Mouse (Mus musculus): Measurements from ENCODE around the gene Pla2g10. TPM values are rescaled to one million over a fixed set of nuclear protein-coding genes. Genes with fewer than 3 reads are reported as not detected.

Gene Pla2g10
- polyA plus RNA-seq, 1 experiment = not detected

GRCm38 (mm10) chr16:13733518-13734137 is 2.8 kb upstream of the Pla2g10 start:
- H3K4me3 ChIP-seq (replicated peaks) = no peak overlapping the region
- H3K4me1 ChIP-seq (ENCODE audit: control insufficient read depth) = peaks cover 4% of the 10 kb centered on the region
- H3K9me3 ChIP-seq (ENCODE audit: control insufficient read depth, low read length) = no peaks in the 10 kb centered on the region
- TF ChIP-seq TAL1 (IDR thresholded peaks at IDR 0.05; ENCODE audit: low read length) (no peak), GATA1 (IDR thresholded peaks at IDR 0.05; ENCODE audit: low read length) (no peak)
- H3K36me3 ChIP-seq (ENCODE audit: control insufficient read depth) = no peaks in the 10 kb centered on the region
- peaks cover 2% of the 10 kb centered on the region; the same call in 1 of the 2 replicates for H3K27me3 ChIP-seq (ENCODE audit: control insufficient read depth)

- Histone ChIP-seq H3K4me3 (replicated peaks) (no peak overlapping the region), H3K27me3 (ENCODE audit: control insufficient read depth) (peaks cover 2% of the 10 kb centered on the region; the same call in 1 of the 2 replicates), H3K4me1 (ENCODE audit: control insufficient read depth) (peaks cover 4% of the 10 kb centered on the region), H3K9me3 (ENCODE audit: control insufficient read depth, low read length) (no peaks in the 10 kb centered on the region), H3K36me3 (ENCODE audit: control insufficient read depth) (no peaks in the 10 kb centered on the region)
- TF ChIP-seq TAL1 (IDR thresholded peaks at IDR 0.05; ENCODE audit: low read length) (no peak), GATA1 (IDR thresholded peaks at IDR 0.05; ENCODE audit: low read length) (no peak)
Measured at GRCm38 (mm10) chr16:13732786-13733185, 2.0 kb upstream of the Pla2g10 start.

GRCm38 (mm10) chr16:13729428-13729827 is 1.4 kb downstream of the Pla2g10 start:
- H3K36me3 ChIP-seq (ENCODE audit: control insufficient read depth) = no peaks in the 10 kb centered on the region
- H3K4me1 ChIP-seq (ENCODE audit: control insufficient read depth) = peaks cover 4% of the 10 kb centered on the region
- peaks cover 2% of the 10 kb centered on the region; the same call in 1 of the 2 replicates for H3K27me3 ChIP-seq (ENCODE audit: control insufficient read depth)
- TF ChIP-seq TAL1 (IDR thresholded peaks at IDR 0.05; ENCODE audit: low read length) (no peak), GATA1 (IDR thresholded peaks at IDR 0.05; ENCODE audit: low read length) (no peak)
- H3K9me3 ChIP-seq (ENCODE audit: control insufficient read depth, low read length) = no peaks in the 10 kb centered on the region
- H3K4me3 ChIP-seq (replicated peaks) = no peak overlapping the region

- TF ChIP-seq GATA1 (IDR thresholded peaks at IDR 0.05; ENCODE audit: low read length) (no peak), TAL1 (IDR thresholded peaks at IDR 0.05; ENCODE audit: low read length) (no peak)
- Histone ChIP-seq H3K27me3 (ENCODE audit: control insufficient read depth) (peaks cover 2% of the 10 kb centered on the region; the same call in 1 of the 2 replicates), H3K36me3 (ENCODE audit: control insufficient read depth) (no peaks in the 10 kb centered on the region), H3K4me1 (ENCODE audit: control insufficient read depth) (peaks cover 4% of the 10 kb centered on the region), H3K4me3 (replicated peaks) (no peak overlapping the region), H3K9me3 (ENCODE audit: control insufficient read depth, low read length) (no peaks in the 10 kb centered on the region)
Measured at GRCm38 (mm10) chr16:13727811-13728335, 2.9 kb downstream of the Pla2g10 start.

GRCm38 (mm10) chr16:13722937-13723336 is 7.8 kb downstream of the Pla2g10 start:
- H3K4me1 ChIP-seq (ENCODE audit: control insufficient read depth) = no peaks in the 10 kb centered on the region
- no peak for TF ChIP-seq TAL1 (IDR thresholded peaks at IDR 0.05; ENCODE audit: low read length)
- no peak for TF ChIP-seq GATA1 (IDR thresholded peaks at IDR 0.05; ENCODE audit: low read length)

GRCm38 (mm10) chr16:13716821-13717553 is 13.8 kb downstream of the Pla2g10 start:
- TF ChIP-seq GATA1 (IDR thresholded peaks at IDR 0.05; ENCODE audit: low read length) = no peak
- TF ChIP-seq TAL1 (IDR thresholded peaks at IDR 0.05; ENCODE audit: low read length) = no peak
- Histone ChIP-seq H3K4me1 (ENCODE audit: control insufficient read depth) (no peaks in the 10 kb centered on the region), H3K27me3 (ENCODE audit: control insufficient read depth) (no peaks in the 10 kb centered on the region), H3K9me3 (ENCODE audit: control insufficient read depth, low read length) (no peaks in the 10 kb centered on the region), H3K36me3 (ENCODE audit: control insufficient read depth) (no peaks in the 10 kb centered on the region), H3K4me3 (replicated peaks) (no peak overlapping the region)

More at GRCm38 (mm10) chr16:13722937-13723336, 7.8 kb downstream of the Pla2g10 start:
- Histone ChIP-seq H3K27me3 (ENCODE audit: control insufficient read depth) (no peaks in the 10 kb centered on the region), H3K9me3 (ENCODE audit: control insufficient read depth, low read length) (no peaks in the 10 kb centered on the region), H3K36me3 (ENCODE audit: control insufficient read depth) (no peaks in the 10 kb centered on the region), H3K4me3 (replicated peaks) (no peak overlapping the region)

- TF ChIP-seq GATA1 (IDR thresholded peaks at IDR 0.05; ENCODE audit: low read length) (no peak), TAL1 (IDR thresholded peaks at IDR 0.05; ENCODE audit: low read length) (no peak)
- no peaks in the 10 kb centered on the region for H3K36me3 ChIP-seq (ENCODE audit: control insufficient read depth)
- no peaks in the 10 kb centered on the region for H3K9me3 ChIP-seq (ENCODE audit: control insufficient read depth, low read length)
- no peaks in the 10 kb centered on the region for H3K4me1 ChIP-seq (ENCODE audit: control insufficient read depth)
- H3K4me3 ChIP-seq (replicated peaks) = no peak overlapping the region
- H3K27me3 ChIP-seq (ENCODE audit: control insufficient read depth) = no peaks in the 10 kb centered on the region
Measured at GRCm38 (mm10) chr16:13714910-13715309, 15.9 kb downstream of the Pla2g10 start.

GRCm38 (mm10) chr16:13704676-13705075 is 26.1 kb downstream of the Pla2g10 start:
- H3K9me3 ChIP-seq (ENCODE audit: control insufficient read depth, low read length) = no peaks in the 10 kb centered on the region
- TF ChIP-seq TAL1 (IDR thresholded peaks at IDR 0.05; ENCODE audit: low read length) = no peak
- no peak for TF ChIP-seq GATA1 (IDR thresholded peaks at IDR 0.05; ENCODE audit: low read length)
- no peaks in the 10 kb centered on the region for H3K27me3 ChIP-seq (ENCODE audit: control insufficient read depth)
- peaks cover 31% of the 10 kb centered on the region for H3K36me3 ChIP-seq (ENCODE audit: control insufficient read depth)
- H3K4me1 ChIP-seq (ENCODE audit: control insufficient read depth) = no peaks in the 10 kb centered on the region
- H3K4me3 ChIP-seq (replicated peaks) = no peak overlapping the region

- peaks cover 54% of the 10 kb centered on the region for H3K36me3 ChIP-seq (ENCODE audit: control insufficient read depth)
- no peaks in the 10 kb centered on the region for H3K4me1 ChIP-seq (ENCODE audit: control insufficient read depth)
- TF ChIP-seq TAL1 (IDR thresholded peaks at IDR 0.05; ENCODE audit: low read length) (no peak), GATA1 (IDR thresholded peaks at IDR 0.05; ENCODE audit: low read length) (no peak)
- no peaks in the 10 kb centered on the region for H3K27me3 ChIP-seq (ENCODE audit: control insufficient read depth)
- no peak overlapping the region for H3K4me3 ChIP-seq (replicated peaks)
- no peaks in the 10 kb centered on the region for H3K9me3 ChIP-seq (ENCODE audit: control insufficient read depth, low read length)
Measured at GRCm38 (mm10) chr16:13702184-13702583, 28.6 kb downstream of the Pla2g10 start.
